Mouse (Mus musculus): Measurements from ENCODE around the gene AC161166.1. TPM values are rescaled to one million over a fixed set of nuclear protein-coding genes. Genes with fewer than 3 reads are reported as not detected.

AC161166.1 gene
- total and polyA plus RNA-seq, 3 experiments = 0.08 TPM; not detected in 2

DNA sequence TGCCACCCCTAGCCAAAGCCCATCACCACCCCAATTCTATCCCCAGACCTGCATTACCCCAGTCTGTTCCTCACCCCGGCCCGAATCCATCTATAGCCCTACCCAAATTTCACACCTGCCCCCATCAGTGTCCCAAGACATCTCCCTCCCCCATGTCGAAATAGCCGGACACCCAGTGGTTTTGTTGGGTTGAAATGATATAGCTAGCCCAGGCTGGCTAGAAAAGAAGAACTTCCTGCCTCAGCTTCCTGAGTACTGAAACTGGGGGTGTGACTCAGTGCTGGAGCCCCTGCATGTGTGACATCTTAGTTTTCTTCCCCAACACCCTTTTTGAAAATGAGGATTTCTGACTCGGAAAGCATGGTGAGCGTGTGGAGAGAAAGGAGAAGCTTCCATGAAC lies 45.4 kb downstream of the AC161166.1 start:
- peaks cover 33% of the 10 kb centered on the region for H3K27me3 ChIP-seq (replicated peaks)
- no peak overlapping the region for H3K4me3 ChIP-seq (replicated peaks in 1 of 3; ENCODE audit: low read depth in 2 of 3, low read length in 2 of 3, poor library complexity in 1 of 3)
- DNase-seq (ENCODE audit: extremely low read depth) = no peak
- TF ChIP-seq POLR2A (IDR thresholded peaks at IDR 0.05; ENCODE audit: low read depth, low read length) = no peak
- no peak for TF ChIP-seq E2F4 (IDR thresholded peaks at IDR 0.05; ENCODE audit: insufficient replicate concordance, low read depth, low read length)
- no peak for TF ChIP-seq EP300 (IDR thresholded peaks at IDR 0.05; ENCODE audit: low read length)
- TF ChIP-seq CHD1 (IDR thresholded peaks at IDR 0.05; ENCODE audit: low read depth, low read length) = no peak
- no peak for TF ChIP-seq ELF1 (IDR thresholded peaks at IDR 0.05; ENCODE audit: low read depth, low read length)
- no peak for TF ChIP-seq NRF1 (IDR thresholded peaks at IDR 0.05; ENCODE audit: low read depth, low read length)
- TF ChIP-seq MAX (IDR thresholded peaks at IDR 0.05; ENCODE audit: low read length) = no peak
- no peak for TF ChIP-seq NELFE (IDR thresholded peaks at IDR 0.05; ENCODE audit: low read depth, low read length)
- TF ChIP-seq CHD2 (IDR thresholded peaks at IDR 0.05; ENCODE audit: low read length) = no peak
- TF ChIP-seq USF1 (IDR thresholded peaks at IDR 0.05; ENCODE audit: low read depth, low read length) = no peak
- no peak for TF ChIP-seq KAT2A (IDR thresholded peaks at IDR 0.05; ENCODE audit: insufficient replicate concordance, low read length)
- no peak for TF ChIP-seq RCOR1 (conservative IDR thresholded peaks at IDR 0.05; ENCODE audit: low read depth, low read length)
- TF ChIP-seq MXI1 (IDR thresholded peaks at IDR 0.05; ENCODE audit: low read depth, low read length) = no peak
- TF ChIP-seq POLR2AphosphoS2 (IDR thresholded peaks at IDR 0.05; ENCODE audit: low read depth, low read length) = no peak
- TF ChIP-seq SMC3 (IDR thresholded peaks at IDR 0.05; ENCODE audit: low read depth, low read length) = no peak
- no peak for TF ChIP-seq MYC (IDR thresholded peaks at IDR 0.05; ENCODE audit: low read depth, low read length)
- TF ChIP-seq PAX5 (IDR thresholded peaks at IDR 0.05; ENCODE audit: low read length) = no peak
- no peak for TF ChIP-seq ZMIZ1 (IDR thresholded peaks at IDR 0.05; ENCODE audit: low read depth, low read length)
- no peak overlapping the region for H3K4me2 ChIP-seq (ENCODE audit: insufficient read depth, low read depth, poor library complexity, severe bottlenecking)
- H3K36me3 ChIP-seq (replicated peaks in 1 of 2; ENCODE audit: control insufficient read depth in 1 of 2, insufficient read depth in 1 of 2, low read length in 1 of 2) = no peaks in the 10 kb centered on the region
- no peak overlapping the region for H3K9ac ChIP-seq (ENCODE audit: insufficient read depth, low read depth)
- no peak overlapping the region for H3K27ac ChIP-seq (ENCODE audit: insufficient read depth, low read depth)
- in situ Hi-C loops (cut with MboI; ENCODE audit: low pct_ligation_motif_present, low pct_unique_long_range_greater_than_20kb, low sequenced_read_pairs) = no loop called here
- H3K4me1 ChIP-seq (ENCODE audit: control insufficient read depth in 1 of 2, insufficient read depth in 2 of 2) = peaks cover 0 to 3% of the 10 kb centered on the region in 2 experiments; a peak in 1 of 4 replicates
- H3K9me3 ChIP-seq (replicated peaks; ENCODE audit: low read length) = peaks cover 15% of the 10 kb centered on the region
- no peaks in the 10 kb centered on the region for H3K79me2 ChIP-seq (replicated peaks; ENCODE audit: control insufficient read depth, extremely low read depth, insufficient read depth, poor library complexity, severe bottlenecking)
- dilution Hi-C loops (cut with MboI; ENCODE audit: extremely low pct_ligation_motif_present, extremely low pct_unique_long_range_greater_than_20kb, low sequenced_read_pairs) = no loop called here

DNA sequence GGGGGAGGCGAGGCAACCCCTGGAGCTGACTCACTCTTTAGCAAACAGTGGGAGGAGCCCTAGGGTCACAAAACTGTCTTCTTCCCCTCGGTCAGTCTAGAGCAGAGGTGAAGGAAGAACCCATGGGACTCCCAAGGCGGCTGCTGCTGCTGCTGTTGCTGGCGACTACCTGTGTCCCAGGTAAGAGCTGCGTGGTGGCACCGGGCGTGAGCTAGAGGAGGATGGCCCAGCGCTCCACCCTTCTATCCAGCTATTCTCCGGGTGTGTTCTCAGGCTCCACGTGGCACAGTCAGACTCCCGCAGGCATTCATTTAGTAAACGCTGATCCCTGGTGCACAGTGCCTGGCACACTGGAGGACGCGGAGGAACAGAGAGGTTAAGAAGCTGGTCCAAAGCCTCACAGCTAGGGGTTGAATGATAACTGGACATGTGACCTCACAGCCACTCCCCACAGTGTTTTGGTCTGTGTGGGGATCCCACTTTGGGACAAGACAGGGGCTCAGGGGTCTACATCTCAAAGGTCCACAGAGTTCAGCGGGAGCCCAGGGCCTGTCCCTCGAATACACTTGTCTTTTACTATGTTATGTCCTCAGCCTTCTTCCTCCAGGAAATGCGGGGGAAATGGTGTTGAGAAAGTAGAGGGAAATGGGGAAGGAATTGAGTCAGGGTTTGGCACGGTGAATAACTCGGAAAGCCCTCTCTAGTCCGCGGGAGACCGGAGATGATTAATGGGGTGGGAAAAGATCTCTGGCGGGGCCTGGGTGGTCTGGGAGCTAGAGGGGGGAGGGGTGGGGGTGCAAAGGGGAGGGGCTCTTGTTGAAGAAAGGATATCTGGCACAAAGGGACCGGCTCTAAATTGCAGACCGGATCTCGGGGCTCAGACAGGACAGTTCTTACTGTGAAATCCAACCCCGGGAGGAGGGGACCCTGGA lies 49.6 kb downstream of the AC161166.1 start, which contains the start of gene Plaur:
Gene Plaur, plus strand, starts transcription at position 97 of the 932 bp plus-strand sequence.
- TF ChIP-seq ZMIZ1 (IDR thresholded peaks at IDR 0.05; ENCODE audit: low read depth, low read length) (no peak), CHD2 (IDR thresholded peaks at IDR 0.05; ENCODE audit: low read length) (no peak), TCF12 (IDR thresholded peaks at IDR 0.05; ENCODE audit: low read depth, low read length) (no peak), RAD21 (IDR thresholded peaks at IDR 0.05; ENCODE audit: low read depth, low read length) (no peak), HCFC1 (IDR thresholded peaks at IDR 0.05; ENCODE audit: low read depth, low read length) (no peak), BHLHE40 (IDR thresholded peaks at IDR 0.05; ENCODE audit: low read depth, low read length) (no peak), ELF1 (IDR thresholded peaks at IDR 0.05; ENCODE audit: low read depth, low read length) (no peak), RCOR1 (conservative IDR thresholded peaks at IDR 0.05; ENCODE audit: low read depth, low read length) (no peak), TBP (conservative IDR thresholded peaks at IDR 0.05; ENCODE audit: low read depth, low read length) (no peak)
- H3K36me3 ChIP-seq (replicated peaks in 1 of 2; ENCODE audit: control insufficient read depth in 1 of 2, insufficient read depth in 1 of 2, low read length in 1 of 2) = no peaks in the 10 kb centered on the region
- no peak for DNase-seq (ENCODE audit: extremely low read depth)
- H3K4me3 ChIP-seq (replicated peaks in 1 of 3; ENCODE audit: low read depth in 2 of 3, low read length in 2 of 3, poor library complexity in 1 of 3) = no peak within 1 kb of the TSS
- H3K9ac ChIP-seq (ENCODE audit: insufficient read depth, low read depth) = no peak within 1 kb of the TSS
- H3K9me3 ChIP-seq (replicated peaks; ENCODE audit: low read length) = no peaks in the 10 kb centered on the region
- no peaks in the 10 kb centered on the region for H3K79me2 ChIP-seq (replicated peaks; ENCODE audit: control insufficient read depth, extremely low read depth, insufficient read depth, poor library complexity, severe bottlenecking)
- no peak within 1 kb of the TSS for H3K27ac ChIP-seq (ENCODE audit: insufficient read depth, low read depth)
- dilution Hi-C loops (cut with MboI; ENCODE audit: extremely low pct_ligation_motif_present, extremely low pct_unique_long_range_greater_than_20kb, low sequenced_read_pairs) (no loop called here), in situ Hi-C loops (cut with MboI; ENCODE audit: low pct_ligation_motif_present, low pct_unique_long_range_greater_than_20kb, low sequenced_read_pairs) (no loop called here)
- peaks cover 56% of the 10 kb centered on the region for H3K27me3 ChIP-seq (replicated peaks)
- H3K4me1 ChIP-seq (ENCODE audit: control insufficient read depth in 1 of 2, insufficient read depth in 2 of 2) = peaks cover 4 to 9% of the 10 kb centered on the region in 2 experiments; a peak in 3 of 4 replicates
- no peak within 1 kb of the TSS for H3K4me2 ChIP-seq (ENCODE audit: insufficient read depth, low read depth, poor library complexity, severe bottlenecking)
